Mouse (Mus musculus): ENCODE measurements at regions not wholly inside any gene's neighbourhood (a gene's known extent, or its start where the extent isn't known, plus 50 kb on each side); places are given as distances from the start of the nearest gene placed in this dataset.

GRCm38 (mm10) chr4:124005626-124006315 is 87.9 kb upstream of the 4930535I16Rik start:
- DNase-seq (ENCODE audit: extremely low read depth) = no peak
- TF ChIP-seq TBP (conservative IDR thresholded peaks at IDR 0.05; ENCODE audit: low read depth, low read length) (no peak), MXI1 (IDR thresholded peaks at IDR 0.05; ENCODE audit: low read depth, low read length) (no peak), GABPA (IDR thresholded peaks at IDR 0.05; ENCODE audit: insufficient replicate concordance, low read depth, low read length) (no peak), CHD2 (IDR thresholded peaks at IDR 0.05; ENCODE audit: low read length) (no peak), KAT2A (IDR thresholded peaks at IDR 0.05; ENCODE audit: insufficient replicate concordance, low read length) (no peak), ZNF384 (IDR thresholded peaks at IDR 0.05; ENCODE audit: low read depth, low read length) (no peak), RAD21 (IDR thresholded peaks at IDR 0.05; ENCODE audit: low read depth, low read length) (no peak), HCFC1 (IDR thresholded peaks at IDR 0.05; ENCODE audit: low read depth, low read length) (no peak), MAZ (IDR thresholded peaks at IDR 0.05; ENCODE audit: low read depth, low read length) (no peak), MEF2A (IDR thresholded peaks at IDR 0.05; ENCODE audit: borderline replicate concordance, low read depth, low read length) (no peak), JUND (conservative IDR thresholded peaks at IDR 0.05; ENCODE audit: low read depth, low read length) (no peak), USF2 (conservative IDR thresholded peaks at IDR 0.05; ENCODE audit: low read depth, low read length) (no peak), TCF12 (IDR thresholded peaks at IDR 0.05; ENCODE audit: low read depth, low read length) (no peak), PAX5 (IDR thresholded peaks at IDR 0.05; ENCODE audit: low read length) (no peak)
- no peak overlapping the region for H3K4me2 ChIP-seq (ENCODE audit: insufficient read depth, low read depth, poor library complexity, severe bottlenecking)
- in situ Hi-C loops (cut with MboI; ENCODE audit: low pct_ligation_motif_present, low pct_unique_long_range_greater_than_20kb, low sequenced_read_pairs) = no loop called here
- no peak overlapping the region for H3K9ac ChIP-seq (ENCODE audit: insufficient read depth, low read depth)
- H3K9me3 ChIP-seq (replicated peaks; ENCODE audit: low read length) = peaks cover 6% of the 10 kb centered on the region
- dilution Hi-C loops (cut with MboI; ENCODE audit: extremely low pct_ligation_motif_present, extremely low pct_unique_long_range_greater_than_20kb, low sequenced_read_pairs) = no loop called here
- H3K4me1 ChIP-seq (ENCODE audit: control insufficient read depth in 1 of 2, insufficient read depth in 2 of 2) = no peaks in the 10 kb centered on the region
- peaks cover 81% of the 10 kb centered on the region for H3K27me3 ChIP-seq (replicated peaks)
- H3K36me3 ChIP-seq (replicated peaks in 1 of 2; ENCODE audit: control insufficient read depth in 1 of 2, insufficient read depth in 1 of 2, low read length in 1 of 2) = no peaks in the 10 kb centered on the region
- H3K4me3 ChIP-seq (replicated peaks in 1 of 3; ENCODE audit: low read depth in 2 of 3, low read length in 2 of 3, poor library complexity in 1 of 3) = no peak overlapping the region
- no peaks in the 10 kb centered on the region for H3K79me2 ChIP-seq (replicated peaks; ENCODE audit: control insufficient read depth, extremely low read depth, insufficient read depth, poor library complexity, severe bottlenecking)
- H3K27ac ChIP-seq (ENCODE audit: insufficient read depth, low read depth) = no peak overlapping the region

- H3K4me3 ChIP-seq (replicated peaks in 1 of 3; ENCODE audit: low read depth in 2 of 3, low read length in 2 of 3, poor library complexity in 1 of 3) = no peak overlapping the region
- H3K9me3 ChIP-seq (replicated peaks; ENCODE audit: low read length) = peaks cover 6% of the 10 kb centered on the region
- H3K4me2 ChIP-seq (ENCODE audit: insufficient read depth, low read depth, poor library complexity, severe bottlenecking) = no peak overlapping the region
- no peak for TF ChIP-seq ZKSCAN1 (IDR thresholded peaks at IDR 0.05; ENCODE audit: borderline replicate concordance, low read depth, low read length)
- in situ Hi-C loops (cut with MboI; ENCODE audit: low pct_ligation_motif_present, low pct_unique_long_range_greater_than_20kb, low sequenced_read_pairs) = no loop called here
- H3K27ac ChIP-seq (ENCODE audit: insufficient read depth, low read depth) = no peak overlapping the region
- no peaks in the 10 kb centered on the region for H3K36me3 ChIP-seq (replicated peaks in 1 of 2; ENCODE audit: control insufficient read depth in 1 of 2, insufficient read depth in 1 of 2, low read length in 1 of 2)
- no peaks in the 10 kb centered on the region for H3K4me1 ChIP-seq (ENCODE audit: control insufficient read depth in 1 of 2, insufficient read depth in 2 of 2)
- H3K9ac ChIP-seq (ENCODE audit: insufficient read depth, low read depth) = no peak overlapping the region
- dilution Hi-C loops (cut with MboI; ENCODE audit: extremely low pct_ligation_motif_present, extremely low pct_unique_long_range_greater_than_20kb, low sequenced_read_pairs) = no loop called here
- H3K27me3 ChIP-seq (replicated peaks) = peaks cover 91% of the 10 kb centered on the region
- no peaks in the 10 kb centered on the region for H3K79me2 ChIP-seq (replicated peaks; ENCODE audit: control insufficient read depth, extremely low read depth, insufficient read depth, poor library complexity, severe bottlenecking)
- no peak for DNase-seq (ENCODE audit: extremely low read depth)
Measured at GRCm38 (mm10) chr4:124002760-124003159, 84.9 kb upstream of the 4930535I16Rik start.

All from CH12.LX (cell line).